ENCODE assay signal across 1 mouse cellular context in the genomic region with DNA sequence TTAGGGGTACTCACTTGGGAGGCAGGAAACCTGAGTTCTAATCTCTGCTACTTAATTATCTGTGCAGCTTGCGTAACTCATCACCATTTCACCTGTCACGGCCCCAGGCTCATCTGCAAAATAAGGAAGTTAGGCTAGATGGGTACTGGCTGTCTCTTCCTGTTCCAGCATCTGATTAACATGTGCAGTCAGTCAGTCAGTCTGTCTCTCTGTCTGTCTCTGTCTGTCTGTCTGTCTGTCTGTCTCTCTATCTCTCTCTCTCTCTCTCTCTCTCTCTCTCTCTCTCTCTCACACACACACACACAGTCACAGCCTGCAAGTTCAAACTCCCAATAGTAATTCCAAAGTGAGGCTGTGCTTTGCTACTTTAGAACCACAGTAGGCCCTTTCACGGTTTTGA.
TF ChIP-seq lines count a peak whose summit lies in the region.

No protein-coding gene starts in this region.

TF ChIP-seq in MEL, 35 proteins besides CTCF, POLR2A, EP300 and RAD21 (continued from another document):
- TF ChIP-seq BHLHE40 (IDR thresholded peaks at IDR 0.05; ENCODE audit: borderline replicate concordance, low read depth, low read length) (peak; percentile 47; the same call in 1 of the 2 replicates), HCFC1 (IDR thresholded peaks at IDR 0.05; ENCODE audit: low read depth, low read length) (peak; percentile 30; the same call in 1 of the 2 replicates), MXI1 (IDR thresholded peaks at IDR 0.05; ENCODE audit: low read depth, low read length) (peak; percentile 74)
